Mouse (Mus musculus): ENCODE data around the gene Pitpnc1. TPM values are rescaled to one million over a fixed set of nuclear protein-coding genes. Genes with fewer than 3 reads are reported as not detected.

Pitpnc1 gene
- total RNA-seq, 2 experiments from 2014 or later = 23.2 to 24.7 TPM

GRCm38 (mm10) chr11:107248753-107249152 is 221.7 kb downstream of the Pitpnc1 start:
- DNase-seq (ENCODE audit: low spot score in 2 of 2) = peak in 1 of 2 experiments; percentile 34

GRCm38 (mm10) chr11:107245657-107246056 is 224.8 kb downstream of the Pitpnc1 start:
- DNase-seq (ENCODE audit: low spot score in 2 of 2) = no peak

GRCm38 (mm10) chr11:107243126-107243525 is 227.4 kb downstream of the Pitpnc1 start:
- DNase-seq (ENCODE audit: low spot score in 2 of 2) = no peak

GRCm38 (mm10) chr11:107241678-107242077 is 228.8 kb downstream of the Pitpnc1 start:
- no peak for DNase-seq (ENCODE audit: low spot score in 2 of 2)

GRCm38 (mm10) chr11:107238506-107238905 is 232.0 kb downstream of the Pitpnc1 start:
- DNase-seq (ENCODE audit: low spot score in 2 of 2) = no peak

GRCm38 (mm10) chr11:107237532-107237931 is 233.0 kb downstream of the Pitpnc1 start:
- DNase-seq (ENCODE audit: low spot score in 2 of 2) = no peak

- no peak for DNase-seq (ENCODE audit: low spot score in 2 of 2)
Measured at GRCm38 (mm10) chr11:107233252-107233890, 237.1 kb downstream of the Pitpnc1 start.

GRCm38 (mm10) chr11:107230128-107230527 is 240.4 kb downstream of the Pitpnc1 start:
- DNase-seq (ENCODE audit: low spot score in 2 of 2) = no peak

- DNase-seq (ENCODE audit: low spot score in 2 of 2) = no peak
Measured at GRCm38 (mm10) chr11:107226431-107226830, 244.1 kb downstream of the Pitpnc1 start.

- no peak for DNase-seq (ENCODE audit: low spot score in 2 of 2)
Measured at GRCm38 (mm10) chr11:107226013-107226412, 244.5 kb downstream of the Pitpnc1 start.

- no peak for DNase-seq (ENCODE audit: low spot score in 2 of 2)
Measured at GRCm38 (mm10) chr11:107225301-107225700, 245.2 kb downstream of the Pitpnc1 start.

- no peak for DNase-seq (ENCODE audit: low spot score in 2 of 2)
Measured at GRCm38 (mm10) chr11:107223667-107224214, 246.8 kb downstream of the Pitpnc1 start.

GRCm38 (mm10) chr11:107223169-107223561 is 247.3 kb downstream of the Pitpnc1 start:
- DNase-seq (ENCODE audit: low spot score in 2 of 2) = no peak

- DNase-seq (ENCODE audit: low spot score in 2 of 2) = no peak
Measured at GRCm38 (mm10) chr11:107222531-107223168, 247.8 kb downstream of the Pitpnc1 start.

- no peak for DNase-seq (ENCODE audit: low spot score in 2 of 2)
Measured at GRCm38 (mm10) chr11:107215111-107215510, 255.4 kb downstream of the Pitpnc1 start.

- no peak for DNase-seq (ENCODE audit: low spot score in 2 of 2)
Measured at GRCm38 (mm10) chr11:107213745-107214144, 256.8 kb downstream of the Pitpnc1 start.

GRCm38 (mm10) chr11:107209818-107210217 is 260.7 kb downstream of the Pitpnc1 start:
- no peak for DNase-seq (ENCODE audit: low spot score in 2 of 2)

GRCm38 (mm10) chr11:107201773-107202172 is 268.7 kb downstream of the Pitpnc1 start:
- no peak for DNase-seq (ENCODE audit: low spot score in 2 of 2)

- no peak for DNase-seq (ENCODE audit: low spot score in 2 of 2)
Measured at GRCm38 (mm10) chr11:107199281-107199680, 271.2 kb downstream of the Pitpnc1 start.

GRCm38 (mm10) chr11:107195334-107195733 is 275.2 kb downstream of the Pitpnc1 start:
- no peak for DNase-seq (ENCODE audit: low spot score in 2 of 2)

- no peak for DNase-seq (ENCODE audit: low spot score in 2 of 2)
Measured at GRCm38 (mm10) chr11:107190376-107190775, 280.1 kb downstream of the Pitpnc1 start.

All from adrenal gland, postnatal 4 days (tissue).